Mouse (Mus musculus): ENCODE measurements around the gene Nmral1. TPM values are rescaled to one million over a fixed set of nuclear protein-coding genes. Genes with fewer than 3 reads are reported as not detected.
"Not testable (repeated sequence)": the region's sequence is repeated elsewhere in the genome, so short reads cannot be mapped to it uniquely, and the experiment has no call there.

Gene Nmral1
- total RNA-seq (2021) = 1 to 10 TPM; 2.8 to 3.0 TPM
- long read RNA-seq, experiment 1, partial matches to known transcripts = 1 of 3 reads
- long read RNA-seq, experiment 1, other reads (novel, unspliced or antisense) = 0 of 3 reads
- long read RNA-seq, experiment 2 = 0 reads

DNA sequence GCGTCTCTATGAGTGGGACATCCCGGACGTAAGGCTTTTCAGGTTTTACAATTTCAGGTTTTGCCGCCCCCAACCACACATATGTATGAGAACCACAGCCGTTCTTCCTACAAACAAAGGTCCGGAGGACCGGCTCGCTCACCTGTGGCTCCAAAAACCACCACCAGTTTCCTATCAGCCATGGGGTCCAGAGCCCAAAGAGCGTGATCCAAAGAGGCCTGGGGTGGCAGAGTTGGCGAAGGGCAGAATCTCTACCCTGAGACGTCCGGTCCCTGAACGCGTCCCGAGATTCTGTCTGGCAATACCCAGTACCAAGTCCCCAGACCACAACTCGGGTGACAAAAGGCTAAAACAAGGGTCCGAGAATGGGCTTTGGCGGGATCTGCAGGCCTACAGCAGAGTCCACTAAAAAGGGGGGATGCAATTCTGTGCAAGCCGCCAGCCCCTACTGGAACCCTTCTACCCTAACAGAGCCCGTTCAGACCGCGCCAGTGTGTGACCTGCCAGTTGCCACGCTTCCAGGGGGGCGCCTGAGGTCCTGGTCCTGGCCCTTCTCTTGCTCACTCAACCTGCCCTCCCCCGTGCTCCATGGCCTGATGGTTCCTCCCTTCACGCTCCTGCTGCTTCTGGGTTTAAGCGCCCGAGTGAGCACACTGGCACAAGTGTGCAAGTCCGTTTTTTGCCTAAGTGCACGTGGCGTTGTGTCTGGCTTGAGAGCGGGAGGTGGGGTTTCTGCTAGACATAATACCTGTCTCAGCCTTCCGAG, at the start of gene Nmral1:
TSS of gene Nmral1 (minus strand) at position 604 of the 766 bp plus-strand sequence.
- DNase-seq = peak; percentile 30 to 65
- intact Hi-C loops (cut with DNase I) = no loop called here

DNA sequence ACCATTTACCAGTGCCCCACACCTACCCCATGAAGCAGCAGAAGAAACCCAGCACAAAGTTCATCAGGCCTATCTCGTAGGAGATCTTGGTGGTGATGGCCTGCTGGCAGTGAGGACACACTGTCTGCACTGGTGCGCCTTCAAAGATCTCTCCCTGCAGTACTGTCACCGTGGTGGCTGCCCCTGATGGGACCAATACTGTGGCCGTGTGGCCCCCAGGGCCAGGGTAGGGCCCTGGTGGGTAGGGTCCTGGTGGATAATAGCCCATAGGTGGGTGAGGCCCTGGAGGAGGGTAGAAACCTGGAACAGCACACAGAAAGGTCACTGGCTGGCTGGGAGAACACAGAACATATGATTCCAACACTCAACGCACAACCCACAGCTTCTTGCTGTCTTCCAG, 49.6 kb upstream of the Nmral1 start:
- intact Hi-C loops (cut with DNase I) = loop anchor here (5.0 kb wide), 1 partner anchor 94 kb away; no protein-coding TSS in a partner anchor

DNA sequence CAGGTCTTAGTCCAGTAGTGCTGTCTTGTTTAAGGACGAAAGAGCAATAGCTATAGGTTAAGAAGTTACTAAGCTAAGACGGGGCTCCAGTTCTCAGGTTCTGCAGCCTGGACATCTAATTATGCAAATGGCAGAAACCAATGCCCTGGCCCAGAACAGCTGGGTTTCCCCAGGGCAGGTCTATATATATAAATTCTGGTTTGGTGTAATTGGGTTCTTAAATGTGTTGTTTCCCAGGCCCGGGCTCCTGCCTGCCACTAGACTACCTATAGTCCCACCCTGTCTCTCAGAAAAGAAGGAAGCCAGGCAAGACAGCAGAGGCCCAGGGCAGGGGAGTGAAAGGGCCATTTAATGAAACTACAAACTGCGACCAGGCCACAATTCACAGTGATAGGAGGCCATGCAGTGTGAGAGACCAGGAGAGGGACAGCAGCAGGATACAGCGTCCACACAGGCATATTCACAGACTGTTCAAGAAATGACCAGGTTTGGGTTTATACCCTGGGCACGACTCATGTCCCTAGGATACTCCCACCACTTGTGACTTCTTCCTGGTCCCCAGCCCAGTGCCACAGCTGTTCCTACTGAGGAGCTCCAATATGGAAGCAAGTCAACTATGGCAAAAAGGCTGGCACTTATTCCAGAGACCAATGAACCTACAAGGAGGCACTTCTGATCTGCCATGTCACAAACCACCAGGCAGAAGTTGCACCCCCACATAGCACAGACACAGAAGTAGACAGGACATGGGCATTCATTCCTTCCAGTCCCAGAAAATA, 48.0 kb upstream of the Nmral1 start:
- intact Hi-C loops (cut with DNase I) = loop anchor here (5.0 kb wide), 1 partner anchor 95 kb away; no protein-coding TSS in a partner anchor
- DNase-seq = peak in 1 of 2 experiments; percentile 25

More for the DNA sequence above, 49.6 kb upstream of the Nmral1 start:
- no peak for DNase-seq

DNA sequence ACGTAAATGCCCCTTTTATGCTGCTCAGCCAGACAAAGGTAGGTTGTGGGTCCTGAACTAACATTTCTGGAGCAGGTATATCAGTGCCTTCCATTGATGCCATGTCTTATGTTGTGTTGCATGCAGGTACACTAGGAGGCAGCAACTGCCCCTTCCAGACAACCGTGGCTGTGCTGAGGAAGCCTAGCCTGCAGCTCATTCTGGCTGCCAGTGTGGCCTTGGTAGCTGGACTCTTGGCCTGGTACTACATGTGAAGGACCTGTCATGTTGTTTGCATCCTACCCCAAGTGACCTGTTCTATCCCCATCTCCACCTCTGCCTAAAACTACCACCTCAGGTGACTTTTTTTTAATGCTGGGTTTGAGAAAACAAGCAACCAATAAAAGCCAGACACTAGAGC, 46.7 kb upstream of the Nmral1 start:
- no peak for DNase-seq
- intact Hi-C loops (cut with DNase I) = loop anchor here (2.0 to 5.0 kb wide), 2 partner anchors 25 to 96 kb away; partner anchors contain the start of gene Cdip1

DNA sequence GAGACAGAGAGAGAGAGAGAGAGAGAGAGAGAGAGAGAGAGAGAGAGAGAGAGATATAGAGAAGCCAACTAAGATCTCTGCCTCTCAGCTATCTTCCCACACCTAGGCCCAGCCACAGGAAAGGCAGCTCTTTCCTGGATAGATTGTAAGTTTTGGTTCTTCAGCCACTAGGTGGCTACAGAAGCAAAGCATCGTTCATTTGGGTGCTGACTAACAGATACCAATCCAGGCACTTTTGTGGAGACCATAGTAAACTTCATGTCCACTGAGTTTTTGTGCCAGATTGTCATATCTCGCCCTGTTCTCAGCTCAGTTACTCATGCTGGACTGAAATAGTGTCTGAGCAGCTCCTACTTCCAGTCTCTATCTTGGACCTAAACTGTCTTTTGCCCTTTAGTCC, 44.1 kb upstream of the Nmral1 start:
- intact Hi-C loops (cut with DNase I) = no loop called here
- DNase-seq = no peak

DNA sequence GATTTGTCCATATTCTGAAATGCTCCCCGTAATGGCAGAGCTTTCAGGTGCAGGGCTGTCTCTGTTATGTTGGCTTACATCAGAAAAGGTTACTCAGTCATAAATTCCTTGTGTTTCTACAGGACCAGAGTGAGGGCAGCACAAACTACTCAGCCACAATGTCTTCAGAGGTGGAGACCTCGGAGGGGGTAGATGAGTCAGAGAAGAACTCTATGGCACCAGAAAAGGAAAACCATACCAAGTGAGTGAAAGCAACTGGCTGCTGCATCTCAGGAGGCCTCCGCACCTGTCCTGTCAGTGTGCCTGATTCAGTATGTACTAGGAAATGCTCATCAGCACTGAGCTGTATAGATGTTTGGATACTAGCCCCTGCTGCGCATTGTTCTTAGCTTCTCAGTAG, 43.3 kb upstream of the Nmral1 start:
- intact Hi-C loops (cut with DNase I) = no loop called here
- DNase-seq = no peak

DNA sequence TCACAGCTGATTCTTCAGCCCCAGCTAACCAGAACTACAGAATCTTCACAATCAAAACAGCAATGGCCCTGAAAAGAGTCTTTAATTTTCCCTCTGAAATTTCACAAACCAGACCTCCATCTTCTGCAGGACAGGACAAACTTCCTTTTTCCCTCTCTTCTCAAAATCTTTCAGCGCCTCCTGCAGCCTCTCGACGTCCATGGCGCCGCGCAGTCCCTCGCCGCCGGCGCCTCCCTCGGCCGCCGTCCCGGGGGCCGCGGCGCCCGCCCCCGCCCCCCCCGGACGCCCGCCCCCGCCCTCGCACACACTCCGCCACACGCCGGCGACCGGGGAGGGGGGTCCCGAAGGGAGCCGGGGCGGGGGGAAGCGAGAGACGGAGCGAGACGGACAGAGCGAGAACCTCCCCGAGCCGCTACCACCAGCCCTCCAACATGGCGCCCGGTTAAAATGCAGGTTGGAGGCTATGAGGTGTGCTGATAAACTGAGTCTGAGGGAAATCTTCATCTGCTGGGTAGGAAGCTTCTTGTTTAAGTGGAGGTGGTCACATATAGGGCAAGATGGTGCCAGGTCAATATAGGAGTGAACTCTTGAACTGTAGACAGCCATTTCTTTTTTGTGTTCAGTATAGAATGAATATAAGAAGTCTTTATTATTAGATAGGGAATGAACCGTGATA, 37.6 kb upstream of the Nmral1 start:
- intact Hi-C loops (cut with DNase I); DNase-seq: not testable (repeated sequence)

DNA sequence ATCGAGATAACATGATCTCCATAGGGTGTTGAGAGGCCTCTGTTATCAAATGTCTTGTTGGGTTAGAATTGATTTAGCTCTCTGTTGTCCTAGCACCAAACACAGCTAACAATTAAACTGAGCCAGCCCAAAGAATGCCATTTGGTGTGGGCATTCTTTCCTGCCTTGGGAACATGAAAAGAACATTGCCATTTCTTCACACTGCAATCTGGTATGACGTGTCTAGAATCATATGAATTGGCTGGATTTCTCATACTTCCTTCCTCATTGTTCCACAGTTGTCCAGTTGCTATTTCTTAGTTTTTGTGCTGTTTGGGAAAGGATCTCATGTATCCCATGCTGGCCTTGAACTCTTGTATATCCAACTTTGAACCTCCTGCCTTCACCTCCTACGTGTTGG, 34.9 kb upstream of the Nmral1 start:
- no peak for DNase-seq
- intact Hi-C loops (cut with DNase I) = no loop called here

DNA sequence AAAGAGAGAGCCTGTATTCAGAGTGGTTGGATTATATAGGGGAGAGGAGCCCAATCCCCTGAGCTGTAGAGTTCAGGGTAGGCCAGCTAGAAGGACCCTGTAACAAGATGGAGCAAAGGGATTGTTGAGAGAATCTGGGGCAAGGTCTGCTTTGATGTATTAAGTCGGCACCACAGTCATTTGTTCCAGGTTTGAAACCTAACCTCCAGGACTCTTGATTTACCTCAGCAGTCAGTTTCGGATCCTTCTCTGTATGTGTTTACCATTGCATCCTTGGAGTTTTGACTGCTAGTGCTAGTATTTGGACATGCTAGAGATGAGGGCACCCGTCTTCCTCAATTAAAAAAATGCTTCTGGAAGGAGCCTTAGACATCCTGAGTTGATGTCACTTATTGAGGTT, 33.0 kb upstream of the Nmral1 start:
- no peak for DNase-seq
- intact Hi-C loops (cut with DNase I) = no loop called here

DNA sequence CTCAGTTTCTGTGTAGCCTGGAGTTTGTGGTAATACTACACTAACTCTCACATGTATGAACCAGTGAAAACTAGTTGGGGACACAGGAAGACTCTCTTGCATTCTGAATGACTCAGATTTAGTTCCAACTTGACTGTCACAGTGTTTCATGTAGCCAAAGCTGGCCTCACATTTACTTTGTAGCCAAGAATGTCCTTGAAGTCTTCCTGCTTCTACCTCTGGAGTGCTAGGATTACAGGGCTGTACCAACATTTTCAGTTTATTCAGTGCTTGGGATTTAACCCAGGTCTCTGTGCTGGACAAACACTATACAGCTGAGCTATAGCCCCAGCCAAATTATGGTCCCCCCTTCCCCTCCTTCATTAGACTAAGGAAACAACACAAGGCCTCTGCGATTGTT, 23.0 kb upstream of the Nmral1 start:
- no peak for DNase-seq
- intact Hi-C loops (cut with DNase I) = no loop called here

DNA sequence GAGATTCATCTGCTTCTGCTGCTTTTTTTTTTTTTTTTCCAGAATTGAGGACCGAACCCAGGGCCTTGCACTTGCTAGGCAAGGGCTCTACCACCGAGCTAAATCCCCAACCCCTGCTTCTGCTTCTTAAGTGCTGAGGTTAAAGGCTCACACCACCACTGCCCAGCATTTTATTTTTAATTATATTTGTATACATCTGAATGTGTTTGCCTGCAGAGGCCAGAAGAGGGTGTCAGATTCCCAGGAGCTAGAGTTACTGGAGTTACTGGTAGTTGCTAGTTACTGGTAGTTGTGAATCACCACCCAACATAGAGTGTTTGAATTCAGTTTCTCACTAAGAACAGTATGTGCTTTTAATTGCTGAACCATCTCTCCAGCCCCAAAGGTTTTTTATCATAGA, 20.8 kb upstream of the Nmral1 start:
- intact Hi-C loops (cut with DNase I) = no loop called here
- no peak for DNase-seq

DNA sequence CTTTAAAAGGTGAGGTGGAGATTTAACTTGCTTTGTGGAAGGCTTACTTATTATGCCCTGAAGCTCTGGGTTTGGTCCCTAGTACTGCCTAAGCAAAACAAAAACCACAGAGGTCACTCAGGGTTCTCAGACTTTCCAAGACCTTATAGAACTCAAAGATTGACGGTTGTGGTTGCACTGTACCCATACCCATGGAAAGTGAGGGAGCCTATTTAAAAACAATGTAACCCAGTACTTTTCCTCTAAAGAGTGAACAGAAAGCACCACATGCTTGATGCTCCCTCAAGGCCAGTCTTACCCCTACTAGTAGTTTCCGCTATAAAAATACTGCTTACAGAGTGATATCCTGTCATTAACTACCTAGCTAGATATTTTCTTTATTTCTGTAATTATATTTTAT, 17.1 kb upstream of the Nmral1 start:
- DNase-seq = no peak
- intact Hi-C loops (cut with DNase I) = no loop called here

DNA sequence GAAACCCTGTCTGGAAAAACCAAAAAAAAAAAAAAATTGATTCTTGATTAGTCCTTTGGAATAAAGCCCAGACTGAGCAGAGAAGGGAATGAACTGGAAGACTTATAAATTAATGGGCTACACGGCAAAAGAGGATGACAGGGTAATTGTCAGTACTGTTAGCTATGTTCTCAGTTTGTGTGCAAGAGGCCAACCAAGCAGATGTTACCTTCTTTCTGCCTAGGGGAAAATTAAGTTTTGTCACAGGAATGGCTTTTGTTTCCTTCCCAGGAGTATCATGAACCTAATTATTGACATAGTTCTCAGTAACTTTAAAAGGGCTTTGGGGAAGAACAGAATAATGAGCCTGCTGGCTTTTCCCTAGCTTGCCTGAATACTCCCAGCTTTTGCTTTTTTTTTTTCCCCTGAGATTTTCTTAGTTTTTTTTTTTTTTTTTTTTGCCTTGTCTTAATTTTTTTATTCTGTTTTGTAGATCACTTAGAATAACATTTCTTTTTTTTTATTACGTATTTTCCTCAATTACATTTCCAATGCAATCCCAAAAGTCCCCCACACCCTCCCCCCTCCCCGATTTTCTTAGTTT, 11.7 kb upstream of the Nmral1 start:
- DNase-seq = no peak
- intact Hi-C loops (cut with DNase I) = no loop called here

DNA sequence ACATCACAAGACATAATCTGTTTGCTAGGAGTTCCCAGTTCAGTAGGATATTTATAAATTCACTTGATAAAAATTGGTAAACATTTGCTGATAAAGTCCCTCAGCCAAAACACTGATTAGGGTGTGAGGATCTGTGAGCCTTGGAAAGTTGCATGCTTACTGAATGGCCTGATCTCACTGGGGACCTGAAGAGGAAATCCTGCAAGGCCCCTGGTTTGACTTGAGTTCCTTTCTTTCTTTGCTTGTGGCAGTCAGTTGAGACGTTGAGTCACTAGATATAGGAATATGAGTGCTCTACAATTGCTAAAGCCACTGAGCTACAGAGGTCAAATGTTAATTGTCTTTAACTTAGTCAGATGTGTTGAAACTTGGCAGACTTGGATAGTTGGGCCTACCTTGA, 8.8 kb upstream of the Nmral1 start:
- intact Hi-C loops (cut with DNase I) = loop anchor here (5.0 kb wide), 1 partner anchor 59 kb away; no protein-coding TSS in a partner anchor
- no peak for DNase-seq

DNA sequence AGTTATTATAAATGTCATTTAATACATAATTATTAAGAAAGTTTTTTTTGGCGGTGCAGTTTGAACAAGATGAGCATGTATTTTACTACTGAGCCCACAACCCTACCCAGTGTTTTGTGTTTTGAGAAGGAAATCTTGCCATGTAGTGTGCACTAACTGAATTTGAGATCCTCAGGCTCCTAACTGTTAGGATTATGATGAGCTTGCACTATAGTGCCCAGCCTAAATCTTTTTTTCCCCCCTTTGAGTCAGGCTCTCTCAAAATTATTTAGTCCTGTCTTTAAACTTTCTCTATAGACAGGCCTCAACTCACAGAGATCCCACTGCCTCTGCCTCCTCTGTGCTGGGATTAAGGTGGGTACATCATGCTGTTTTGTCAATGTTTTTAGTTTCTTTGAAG, 8.4 kb upstream of the Nmral1 start:
- intact Hi-C loops (cut with DNase I) = loop anchor here (5.0 kb wide), 1 partner anchor 60 kb away; no protein-coding TSS in a partner anchor
- DNase-seq = no peak

DNA sequence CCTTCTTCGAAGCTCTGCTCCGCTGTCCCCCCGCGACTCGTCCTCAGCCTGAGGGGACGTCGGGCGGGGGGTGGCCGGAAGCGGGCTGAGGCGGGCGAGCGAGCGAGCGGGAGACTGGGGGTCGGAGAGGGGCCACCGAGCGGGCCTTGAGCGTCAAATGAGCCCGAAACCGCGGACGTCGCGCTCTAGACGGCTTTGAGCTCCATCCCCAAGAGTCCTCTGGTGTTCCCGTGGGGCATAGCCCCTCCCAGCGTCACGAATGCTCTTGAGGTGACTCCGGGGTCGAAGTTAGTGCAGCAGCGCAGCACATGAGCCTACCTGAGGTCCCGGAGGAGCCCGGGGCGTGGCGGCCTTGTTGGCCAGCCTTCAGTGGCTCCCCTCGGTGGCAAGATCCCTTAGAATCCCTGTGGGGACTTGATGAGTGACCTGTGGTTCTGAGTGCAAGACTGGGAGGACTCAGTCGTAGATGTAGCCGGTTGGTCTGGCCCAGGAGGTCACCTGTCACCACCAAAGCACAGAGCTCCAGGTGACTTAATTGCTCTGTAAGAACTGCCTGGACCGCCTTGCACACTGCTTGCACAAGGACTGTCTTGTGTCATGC, 7.5 kb upstream of the Nmral1 start:
- DNase-seq = peak in 1 of 2 experiments; percentile 12

DNA sequence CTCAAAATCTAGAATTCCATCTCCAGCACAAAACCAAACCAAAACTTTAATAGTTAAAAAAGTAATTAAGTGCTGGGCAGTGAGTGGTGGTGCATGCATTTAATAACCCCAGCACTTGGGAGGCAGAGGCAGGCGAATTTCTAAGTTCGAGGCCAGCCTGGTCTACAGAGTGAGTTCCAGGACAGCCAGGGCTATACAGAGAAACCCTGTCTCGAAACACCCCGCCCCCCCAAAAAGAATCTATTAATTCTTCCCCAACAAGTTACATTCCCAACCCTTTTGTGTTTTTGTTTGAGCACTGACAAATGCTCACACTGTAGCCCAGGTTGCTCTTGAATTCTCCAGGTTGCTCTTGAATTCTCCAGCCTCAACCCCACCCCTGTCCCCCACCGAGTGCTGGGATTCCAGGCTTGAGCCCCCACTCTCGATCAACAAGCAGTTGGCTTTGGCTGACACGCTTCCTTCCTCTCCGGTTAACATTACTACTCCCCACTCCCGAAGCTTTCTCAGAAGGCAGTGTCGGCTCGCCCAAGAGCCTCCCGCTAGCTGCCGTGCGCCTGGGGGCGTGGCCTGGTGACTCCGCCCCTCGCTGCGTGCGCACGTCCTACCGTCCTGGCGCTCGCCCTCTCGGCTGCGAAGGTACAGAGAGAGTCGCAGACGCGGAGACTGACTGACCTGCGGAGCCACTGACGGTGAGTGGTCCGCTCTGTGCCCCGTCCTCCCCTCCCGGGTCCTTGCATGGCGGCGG, 6.8 kb upstream of the Nmral1 start, which contains the start of gene Hmox2:
TSS of gene Hmox2 (plus strand) at position 582 of the 748 bp plus-strand sequence.
- intact Hi-C loops (cut with DNase I) = loop anchor here (5.0 kb wide), 1 partner anchor 61 kb away; no protein-coding TSS in a partner anchor
- peak; percentile 92 to 93 for DNase-seq

More for the DNA sequence above, 7.5 kb upstream of the Nmral1 start:
- intact Hi-C loops (cut with DNase I) = loop anchor here (5.0 kb wide), 1 partner anchor 61 kb away; no protein-coding TSS in a partner anchor

DNA sequence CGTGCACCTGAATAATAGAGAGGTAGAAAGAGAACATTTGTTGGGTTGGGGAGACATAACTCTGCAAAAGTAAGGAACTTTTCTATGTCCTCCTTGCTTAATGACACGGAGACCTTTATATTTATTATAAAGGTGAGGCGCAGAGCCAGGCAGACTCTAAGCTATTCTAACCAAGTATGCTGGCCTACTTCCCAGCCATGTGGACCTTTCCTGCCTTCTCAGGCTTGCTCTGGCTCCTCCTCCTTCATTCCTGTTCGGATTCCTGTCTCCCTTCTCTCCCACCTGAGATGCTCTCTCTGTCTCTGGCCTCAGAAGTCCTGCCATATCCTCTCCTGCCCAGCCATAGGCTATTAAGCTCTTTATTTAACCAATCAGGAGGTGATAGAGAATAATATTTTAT, 6.1 kb upstream of the Nmral1 start:
- intact Hi-C loops (cut with DNase I) = loop anchor here (5.0 kb wide), 1 partner anchor 62 kb away; no protein-coding TSS in a partner anchor

DNA sequence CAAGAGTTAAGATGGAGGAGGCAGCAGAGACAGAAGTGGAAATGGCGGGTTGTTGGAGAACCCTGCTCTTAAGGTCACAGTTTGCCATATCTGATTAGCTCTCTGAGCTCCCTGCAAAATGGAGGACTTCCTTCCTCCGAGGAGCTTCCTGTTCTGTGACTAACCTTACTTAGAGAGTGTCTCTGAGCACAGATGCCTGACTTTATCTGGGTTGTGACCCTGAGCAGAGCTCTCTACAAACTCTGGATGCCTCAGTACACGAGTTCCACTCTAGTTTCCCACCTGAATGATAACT, 3.7 kb upstream of the Nmral1 start:
- intact Hi-C loops (cut with DNase I) = loop anchor here (5.0 kb wide), 1 partner anchor 36 kb away; no protein-coding TSS in a partner anchor

More for the DNA sequence above, 6.1 kb upstream of the Nmral1 start:
- DNase-seq = no peak

More for the DNA sequence above, 3.7 kb upstream of the Nmral1 start:
- DNase-seq = no peak

Data from gastrocnemius, postnatal 36 days (tissue).